Mouse (Mus musculus) embryo, embryonic 9.5 days (tissue): ENCODE measurements around the gene Ube2f.

Source experiments
- DNase-seq: peaks from one replicate; pipeline ENCODE4 v3.0.0-alpha.2; 2017; ENCODE audit errors: extremely low spot score

Gene Ube2f

DNA sequence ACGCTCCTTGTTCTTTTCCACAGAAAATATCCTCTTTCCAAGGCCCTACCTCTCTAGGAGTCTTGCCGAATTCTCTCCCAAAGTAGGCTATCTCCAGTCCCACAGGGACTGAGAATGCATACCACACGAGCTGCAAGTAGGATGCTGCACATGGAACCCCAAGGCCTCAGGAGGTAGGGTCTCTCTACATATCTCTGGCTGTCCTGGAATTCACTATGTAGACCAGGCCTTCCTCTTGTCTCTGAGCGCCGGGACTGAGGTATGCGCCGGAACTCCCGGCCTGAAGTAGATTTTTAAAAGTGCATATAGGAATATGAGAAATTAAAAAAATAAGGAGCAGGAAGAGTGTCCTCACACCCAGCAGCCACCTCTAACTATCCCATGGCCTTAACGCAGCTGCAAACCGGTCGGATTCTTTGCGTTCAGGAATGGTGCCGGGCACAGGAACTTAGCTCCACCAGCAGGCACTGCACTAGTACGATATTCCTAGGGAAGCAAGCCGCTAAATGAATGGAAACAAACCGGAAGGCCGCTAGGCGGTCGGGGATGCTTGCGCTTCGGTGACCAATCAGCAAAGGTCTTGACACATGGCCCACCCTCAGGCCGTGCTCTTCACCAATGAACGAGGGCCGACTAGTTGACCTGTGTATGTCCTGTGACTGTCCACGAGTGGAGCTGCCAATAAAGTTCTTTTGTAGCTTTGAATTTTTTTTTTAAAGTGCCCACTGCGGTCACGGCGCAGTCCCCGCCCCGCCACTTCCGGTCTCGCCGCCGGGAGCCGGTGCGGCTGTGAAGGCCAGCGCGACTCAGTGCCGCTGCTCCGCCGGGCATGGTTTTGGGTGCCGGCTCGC, at the start of gene Ube2f:
TSS of gene Ube2f (plus strand) at position 741 of the 851 bp plus-strand sequence.
- DNase-seq = peak; percentile 91

DNA sequence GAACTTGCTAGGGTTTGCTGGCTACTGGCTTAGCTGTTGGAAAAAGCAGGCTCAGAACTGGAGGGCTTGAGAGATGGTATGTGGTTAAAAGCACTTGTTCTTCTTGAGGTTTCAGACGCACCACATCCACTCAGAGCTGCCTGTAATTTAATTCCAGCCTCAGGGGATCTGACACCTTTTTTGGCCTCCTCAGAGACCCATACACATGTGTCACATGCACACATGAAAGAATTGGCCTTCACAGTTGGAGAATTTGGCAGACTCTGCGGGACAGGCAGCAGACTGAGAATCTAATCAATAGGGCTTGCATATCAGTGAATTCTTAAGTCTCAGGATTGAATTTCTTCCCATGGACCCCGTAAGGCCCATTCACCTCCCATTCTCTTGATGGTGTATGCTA, 49.0 kb upstream of the Ube2f start:
- DNase-seq = no peak

- no peak for DNase-seq
These were observed 45.8 kb upstream of the Ube2f start for GRCm38 (mm10) chr1:91204221-91204765.

GRCm38 (mm10) chr1:91205651-91206050, 44.5 kb upstream of the Ube2f start:
- DNase-seq = no peak

- DNase-seq = no peak
These were observed 43.8 kb upstream of the Ube2f start for GRCm38 (mm10) chr1:91206336-91206735.

GRCm38 (mm10) chr1:91206873-91207272, 43.2 kb upstream of the Ube2f start:
- no peak for DNase-seq

- DNase-seq = no peak
These were observed 42.6 kb upstream of the Ube2f start for GRCm38 (mm10) chr1:91207334-91208074.

GRCm38 (mm10) chr1:91209343-91209742, 40.8 kb upstream of the Ube2f start:
- DNase-seq = no peak

- DNase-seq = no peak
These were observed 40.3 kb upstream of the Ube2f start for GRCm38 (mm10) chr1:91209785-91210184.

DNA sequence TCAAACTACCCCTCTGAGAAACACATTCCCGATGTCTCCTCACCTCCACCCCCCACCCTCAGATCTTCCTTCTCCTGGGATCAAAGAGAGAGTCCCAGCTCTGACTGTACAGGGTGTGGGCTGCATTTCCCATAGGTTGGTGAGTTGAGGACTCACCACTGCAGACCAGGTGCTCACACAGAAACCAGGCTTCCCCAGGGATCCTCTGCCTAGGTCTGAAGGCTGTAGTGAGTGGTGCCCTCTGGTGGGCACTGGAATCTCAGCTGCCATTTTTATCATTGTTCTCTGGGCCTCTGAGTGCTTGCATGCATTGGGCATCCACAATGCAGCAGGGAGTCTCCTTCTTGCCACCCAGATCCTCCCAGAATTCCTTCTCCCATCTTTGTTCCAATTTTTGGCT, 39.0 kb upstream of the Ube2f start:
- DNase-seq = peak; percentile 54

DNA sequence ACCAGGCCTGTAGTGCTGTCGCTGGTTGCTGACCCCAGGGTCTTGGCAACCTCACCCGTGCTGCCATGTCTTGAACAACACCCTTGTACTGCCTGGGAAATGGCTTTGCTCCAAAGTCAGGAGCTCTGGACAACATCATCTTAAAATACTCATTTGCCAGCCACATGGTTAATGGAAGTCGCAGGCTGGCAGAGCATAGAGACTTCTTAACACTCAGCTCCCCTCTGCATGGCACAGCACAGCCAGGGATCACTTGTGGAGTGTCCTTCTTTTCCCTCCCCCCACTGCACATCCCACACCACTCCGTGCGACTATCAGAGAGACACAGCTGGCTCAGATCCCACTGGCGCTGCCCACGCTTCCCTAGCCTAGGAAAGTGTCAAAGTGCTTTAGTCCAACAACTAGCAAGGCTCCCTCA, 38.5 kb upstream of the Ube2f start:
- DNase-seq = no peak

GRCm38 (mm10) chr1:91215264-91215663, 34.8 kb upstream of the Ube2f start:
- DNase-seq = no peak

DNA sequence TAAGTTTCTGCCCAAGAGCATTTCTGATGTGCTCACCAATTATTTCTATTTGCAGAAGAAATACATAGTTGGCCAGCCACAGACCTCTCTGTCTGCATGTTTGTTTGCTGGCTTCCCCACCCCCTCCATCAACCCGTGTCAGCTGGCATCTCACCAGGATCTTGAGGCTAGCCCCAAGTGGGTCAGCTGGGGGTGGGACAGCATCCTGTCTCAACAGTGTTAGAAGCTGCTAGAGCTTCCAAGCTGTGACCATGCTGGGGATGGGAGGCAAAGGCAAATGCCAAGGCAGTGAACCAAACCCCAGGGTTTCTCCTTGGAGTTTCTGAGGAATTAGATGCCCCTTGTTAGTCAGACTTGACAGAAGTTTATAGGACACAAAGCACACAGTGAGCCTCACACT, 34.1 kb upstream of the Ube2f start:
- no peak for DNase-seq

GRCm38 (mm10) chr1:91216504-91217267, 33.4 kb upstream of the Ube2f start:
- no peak for DNase-seq

DNA sequence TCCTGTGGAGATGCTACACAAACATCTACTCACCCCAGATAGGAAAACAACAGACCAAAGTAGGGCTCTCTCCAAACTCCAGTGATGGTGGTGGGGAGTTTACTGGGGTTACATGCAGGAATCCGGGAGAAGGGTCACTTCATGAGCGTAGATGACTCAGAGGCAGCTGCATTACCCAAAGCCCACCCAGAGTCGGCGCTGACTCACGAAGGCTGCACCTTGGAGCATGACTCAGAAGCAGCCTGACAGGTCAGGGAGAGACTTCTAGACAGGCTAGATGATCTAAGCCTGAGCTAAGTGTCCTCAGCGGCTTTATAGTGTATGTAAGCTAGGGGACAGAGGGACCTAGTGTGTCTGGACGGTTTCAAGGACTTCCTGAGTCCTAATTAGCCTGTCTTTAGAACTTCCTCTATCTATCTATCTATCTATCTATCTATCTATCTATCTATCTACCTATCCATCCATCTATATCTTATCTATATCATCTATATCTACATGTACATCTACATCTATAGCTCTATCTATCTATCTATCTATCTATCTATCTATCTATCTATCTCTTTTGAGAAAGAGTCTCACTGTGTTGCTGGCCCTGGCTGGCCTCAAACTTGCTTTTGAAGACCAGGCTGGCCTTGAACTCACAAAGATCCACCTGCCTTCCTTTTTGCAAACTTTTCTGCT, 30.3 kb upstream of the Ube2f start:
- DNase-seq = no peak

DNA sequence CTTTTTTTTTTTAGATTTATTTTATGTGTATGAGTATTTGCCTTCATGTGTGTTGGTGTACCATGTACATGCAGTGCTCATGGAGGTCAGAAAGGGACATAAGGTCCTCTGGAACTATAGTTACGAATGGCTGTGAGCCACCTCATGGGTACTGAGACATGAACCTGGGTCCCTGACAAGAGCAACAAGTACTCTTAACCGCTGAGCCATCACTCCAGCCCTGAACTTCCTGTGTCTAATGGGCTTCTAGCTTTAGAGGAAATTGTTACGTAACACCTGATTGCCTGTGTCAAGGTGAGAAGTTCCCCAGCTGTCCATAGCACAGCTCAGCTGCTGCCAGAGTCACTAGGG, 29.8 kb upstream of the Ube2f start:
- DNase-seq = no peak

- no peak for DNase-seq
These were observed 23.5 kb upstream of the Ube2f start for GRCm38 (mm10) chr1:91226562-91226961.

DNA sequence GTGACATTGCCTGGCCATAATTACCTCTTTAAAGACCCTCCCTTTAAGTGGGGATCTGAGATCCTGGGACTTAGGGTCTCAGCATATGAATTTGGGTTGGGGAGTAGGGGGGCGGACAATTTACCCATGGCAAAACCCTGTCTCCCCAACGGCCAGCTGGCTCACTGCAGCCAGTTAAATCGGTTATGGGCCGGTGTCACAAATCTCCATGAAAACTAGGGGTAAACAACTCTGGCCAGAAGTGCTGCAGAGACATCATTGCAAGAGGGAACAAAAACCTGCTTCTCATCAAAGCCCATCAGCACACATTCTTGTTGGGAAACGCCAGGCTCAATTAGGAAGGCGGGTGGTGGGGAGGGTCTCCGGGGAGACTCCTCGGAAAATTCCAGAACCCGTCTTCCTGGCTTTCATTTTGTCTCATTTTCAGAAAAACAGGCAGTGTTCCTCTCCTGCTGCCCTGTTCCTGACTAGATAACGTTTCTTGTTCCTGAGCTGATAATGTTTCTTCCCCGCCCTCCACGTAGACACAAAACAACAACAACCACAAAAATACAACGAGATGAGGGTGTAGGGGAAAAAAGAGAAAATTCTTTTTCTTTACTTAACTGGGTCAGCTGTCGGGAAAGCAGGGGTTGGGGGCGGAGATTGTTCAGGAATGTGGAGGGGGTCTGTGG, 22.6 kb upstream of the Ube2f start:
- DNase-seq = no peak

DNA sequence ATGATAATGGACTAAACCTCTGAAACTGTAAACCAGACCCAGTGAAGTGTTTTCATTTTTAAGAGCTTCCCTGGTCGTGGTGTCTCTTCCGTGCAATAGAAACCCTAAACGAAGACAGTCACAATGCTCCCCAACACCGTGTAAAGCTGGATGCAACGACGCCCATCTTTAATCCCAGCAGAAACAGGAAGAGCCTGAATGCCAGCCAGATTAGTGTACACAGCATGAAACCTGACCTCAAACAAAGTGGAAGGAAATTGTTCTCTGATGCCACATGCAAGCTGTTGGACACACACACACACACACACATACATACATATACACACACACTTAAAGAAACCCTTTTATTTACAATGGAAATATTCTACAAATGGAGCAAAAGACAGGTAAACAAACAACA, 19.0 kb upstream of the Ube2f start:
- DNase-seq = no peak

GRCm38 (mm10) chr1:91231896-91232295, 18.2 kb upstream of the Ube2f start:
- DNase-seq = no peak

- no peak for DNase-seq
These were observed 14.7 kb upstream of the Ube2f start for GRCm38 (mm10) chr1:91235395-91235794.
